Mouse (Mus musculus) lung, adult 2 months (tissue): ENCODE measurements around the gene Oaz1.
"Not testable (repeated sequence)": the region's sequence is repeated elsewhere in the genome, so short reads cannot be mapped to it uniquely, and the experiment has no call there.

Source experiments
- CTCF ChIP-seq: fragments of 200-500 bp; IDR thresholded peaks from 2 replicates; pipeline ENCODE4 v1.5.1; 2011; ENCODE audit warnings: mild to moderate bottlenecking, low read length, control low read depth; ENCODE audit not compliant: insufficient read depth
- POLR2A ChIP-seq: fragments of 200-500 bp; IDR thresholded peaks from 2 replicates; pipeline ENCODE4 v1.6.1; 2011; ENCODE audit warnings: low read depth, mild to moderate bottlenecking, control low read depth, low read length, borderline replicate concordance; ENCODE audit errors: extremely low read depth

DNA sequence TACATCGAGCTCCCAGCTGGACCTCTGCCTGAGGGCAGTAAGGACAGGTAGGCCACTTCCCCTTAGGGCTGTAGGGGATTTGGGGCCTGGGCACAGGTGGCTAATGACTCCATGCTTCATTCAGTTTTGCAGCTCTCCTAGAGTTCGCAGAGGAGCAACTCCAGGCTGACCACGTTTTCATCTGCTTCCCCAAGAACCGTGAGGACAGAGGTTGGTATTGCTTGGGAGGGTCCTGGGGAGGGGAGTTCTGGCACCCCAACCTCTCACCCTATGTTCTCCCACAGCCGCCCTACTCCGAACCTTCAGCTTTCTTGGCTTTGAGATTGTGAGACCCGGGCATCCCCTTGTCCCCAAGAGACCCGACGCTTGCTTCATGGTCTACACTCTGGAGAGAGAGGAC is 2.1 kb downstream of the Oaz1 start:
- not testable (repeated sequence) for TF ChIP-seq POLR2A, CTCF
